In the genomic region with DNA sequence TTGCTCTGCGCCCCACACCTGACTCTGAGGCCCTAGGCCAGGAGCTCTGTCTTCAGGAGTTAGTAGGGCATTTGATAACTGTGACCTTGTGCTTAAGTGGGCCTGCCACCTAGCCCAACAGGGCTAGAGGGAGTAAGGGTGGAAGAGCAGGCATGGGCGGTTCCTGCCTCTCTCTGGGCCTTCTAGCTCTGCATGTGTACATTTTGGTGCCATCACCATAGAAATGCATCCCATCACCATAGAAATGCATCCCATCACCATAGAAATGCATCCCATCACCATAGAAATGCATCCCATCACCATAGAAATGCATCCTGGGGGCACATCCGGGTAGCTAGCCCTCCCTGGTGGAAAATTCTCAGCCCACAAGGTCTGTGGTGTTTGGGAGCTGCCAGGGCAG, we compare ENCODE assay signal across 28 mouse cellular contexts. TPM values are rescaled to one million over a fixed set of nuclear protein-coding genes. Genes with fewer than 3 reads are reported as not detected.
"Had no signal": no experiment of that assay in that cellular context is flagged by ENCODE, and none has a peak within 500 bp of the region (broad histone marks: within the 10 kb centered on the region; RNA-seq: fewer than 3 reads in every experiment).

No protein-coding gene starts in this region.

- H3K27ac ChIP-seq: gastrocnemius, adult 2 months; heart, embryonic 10.5 days; hindbrain, embryonic 10.5 days; hindbrain, embryonic 12.5 days; hindbrain, embryonic 14.5 days; intestine, embryonic 15.5 days; left cerebral cortex, adult 2 months; limb, embryonic 13.5 days; limb, embryonic 15.5 days; liver, embryonic 12.5 days; liver, embryonic 14.5 days had no signal

- DNase-seq: gastrocnemius, adult 2 months; gastrocnemius, postnatal 10 days; gastrocnemius, postnatal 25 days; heart, adult 18-20 months; heart, postnatal 10 days; heart, postnatal 4 days; kidney, adult 18-20 months; kidney, adult 8-10 months; kidney, postnatal 10 days; kidney, postnatal 25 days; kidney, postnatal 4 days; left cerebral cortex, postnatal 4 days had no signal

- H3K4me3 ChIP-seq: gastrocnemius, adult 2 months; heart, embryonic 10.5 days; heart, embryonic 12.5 days; hindbrain, embryonic 10.5 days; hindbrain, embryonic 12.5 days; intestine, embryonic 15.5 days; left cerebral cortex, adult 2 months; limb, embryonic 13.5 days; limb, embryonic 15.5 days; liver, embryonic 12.5 days had no signal

- H3K27me3 ChIP-seq: hindbrain, embryonic 12.5 days; intestine, embryonic 15.5 days; limb, embryonic 13.5 days; limb, embryonic 15.5 days had no signal

- H3K36me3 ChIP-seq: heart, embryonic 10.5 days; heart, embryonic 12.5 days; hindbrain, embryonic 10.5 days; hindbrain, embryonic 12.5 days; intestine, embryonic 15.5 days; limb, embryonic 13.5 days; limb, embryonic 15.5 days; liver, embryonic 12.5 days had no signal

- H3K4me1 ChIP-seq: heart, embryonic 10.5 days; heart, embryonic 12.5 days; hindbrain, embryonic 12.5 days; limb, embryonic 13.5 days; limb, embryonic 15.5 days; liver, embryonic 12.5 days had no signal

RNA-seq across cellular contexts. Expression of gene Ccr6, which starts 3.7 kb away (rescaled TPM):
- polyA plus RNA-seq: heart, embryonic 10.5 days; heart, embryonic 12.5 days; heart, embryonic 14.5 days; hindbrain, embryonic 10.5 days; hindbrain, embryonic 12.5 days; hindbrain, embryonic 14.5 days; hindbrain, embryonic 16.5 days; kidney, embryonic 14.5 days; kidney, embryonic 16.5 days; limb, embryonic 11.5 days; limb, embryonic 13.5 days; limb, embryonic 15.5 days; liver, embryonic 12.5 days had no signal
